Mouse (Mus musculus): ENCODE measurements around the gene Psg16.

DNA sequence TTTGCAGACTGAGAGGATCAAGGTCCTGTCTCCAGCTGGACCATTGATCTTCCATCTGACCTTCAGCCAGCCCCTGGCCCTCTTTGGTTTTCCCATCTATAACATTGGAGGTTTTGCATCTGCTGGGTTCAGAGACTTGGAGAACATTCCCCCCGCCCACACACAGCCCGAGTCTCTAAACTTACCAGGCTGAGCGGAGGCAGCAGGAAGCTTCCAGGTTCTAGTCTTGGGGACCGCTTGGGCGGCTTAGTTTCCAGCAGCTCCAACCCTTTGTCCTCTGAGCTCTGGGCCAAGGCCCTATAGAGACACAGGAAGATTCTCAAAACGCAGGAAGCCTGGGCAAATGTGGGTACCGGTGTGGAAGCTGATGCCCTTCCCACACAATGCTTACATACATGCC is 34.5 kb upstream of the Psg16 start:
- no peak for TF ChIP-seq POLR2A (IDR thresholded peaks at IDR 0.05; ENCODE audit: insufficient read depth, low read length)
- TF ChIP-seq CTCF (IDR thresholded peaks at IDR 0.05; ENCODE audit: low read depth, low read length) = no peak
- no peak for TF ChIP-seq EP300 (IDR thresholded peaks at IDR 0.05; ENCODE audit: insufficient read depth, low read depth, low read length)
